Mouse (Mus musculus) erythroid progenitor cell, adult 5-6 weeks (primary cell): ENCODE results near the gene Olfr66. TPM values are rescaled to one million over a fixed set of nuclear protein-coding genes. Genes with fewer than 3 reads are reported as not detected.

Experiments used
- total RNA-seq, 2 experiments: library from RNA; stranded (forward) in 1 of 2; stranded (reverse) in 1 of 2; fragments of 150-400 nt in 1 of 2; fragments of 186-747, 209-891 nt in 1 of 2; gene quantifications; 2 replicates each; pipeline versions ENCODE4 v1.2.3 to v1.2.4; 2015 to 2017; ENCODE audit warnings: low replicate concordance in 2 of 2

Olfr66 gene
- total RNA-seq, 2 experiments from 2014 or later, result not detected

Other genes with a start within 250 kb of the Olfr66 start
Only the 30 nearest of the 32 such genes appear.
- gene Olfr623, start 222.6 kb downstream of the Olfr66 start, total RNA-seq (2015; ENCODE audit: low replicate concordance), result not detected in 2 replicates
- gene Olfr623, start 222.6 kb downstream of the Olfr66 start, total RNA-seq (2017; ENCODE audit: low replicate concordance), result not detected in 2 replicates
- not detected in 2 replicates for gene Olfr624, start 215.1 kb downstream of the Olfr66 start, total RNA-seq (2015; ENCODE audit: low replicate concordance)
- gene Olfr624, start 215.1 kb downstream of the Olfr66 start, total RNA-seq (2017; ENCODE audit: low replicate concordance), result under 0.01 and 0.13 TPM in 2 replicates
- gene Olfr625-ps1, start 203.5 kb downstream of the Olfr66 start, total RNA-seq (2015; ENCODE audit: low replicate concordance), result not detected in 2 replicates
- gene Olfr625-ps1, start 203.5 kb downstream of the Olfr66 start, total RNA-seq (2017; ENCODE audit: low replicate concordance), result not detected in 2 replicates
- gene Olfr243, start 171.6 kb downstream of the Olfr66 start, total RNA-seq (2015; ENCODE audit: low replicate concordance), result not detected in 2 replicates
- gene Olfr243, start 171.6 kb downstream of the Olfr66 start, total RNA-seq (2017; ENCODE audit: low replicate concordance), result not detected in 2 replicates
- gene Olfr628, start 155.9 kb downstream of the Olfr66 start, total RNA-seq (2015; ENCODE audit: low replicate concordance), result not detected in 2 replicates
- not detected in 2 replicates for gene Olfr628, start 155.9 kb downstream of the Olfr66 start, total RNA-seq (2017; ENCODE audit: low replicate concordance)
- gene Olfr629, start 141.3 kb downstream of the Olfr66 start, total RNA-seq (2015; ENCODE audit: low replicate concordance), result not detected in 2 replicates
- not detected in 2 replicates for gene Olfr629, start 141.3 kb downstream of the Olfr66 start, total RNA-seq (2017; ENCODE audit: low replicate concordance)
- gene Olfr630, start 128.9 kb downstream of the Olfr66 start, total RNA-seq (2015; ENCODE audit: low replicate concordance), result not detected in 2 replicates
- gene Olfr630, start 128.9 kb downstream of the Olfr66 start, total RNA-seq (2017; ENCODE audit: low replicate concordance), result not detected in 2 replicates
- 0.84 and 2.5 TPM in 2 replicates for gene Olfr69, start 114.7 kb downstream of the Olfr66 start, total RNA-seq (2015; ENCODE audit: low replicate concordance)
- 1.7 TPM in 1 of 2 replicates, not detected in the other for gene Olfr69, start 114.7 kb downstream of the Olfr66 start, total RNA-seq (2017; ENCODE audit: low replicate concordance)
- gene Olfr68, start 106.6 kb downstream of the Olfr66 start, total RNA-seq (2015; ENCODE audit: low replicate concordance), result 2.9 TPM in 1 of 2 replicates, not detected in the other
- gene Olfr68, start 106.6 kb downstream of the Olfr66 start, total RNA-seq (2017; ENCODE audit: low replicate concordance), result 0.83 and 2.8 TPM in 2 replicates
- 0.84 TPM in 1 of 2 replicates, not detected in the other for gene Olfr67, start 94.4 kb downstream of the Olfr66 start, total RNA-seq (2015; ENCODE audit: low replicate concordance)
- gene Olfr67, start 94.4 kb downstream of the Olfr66 start, total RNA-seq (2017; ENCODE audit: low replicate concordance), result 1.5 and 3.3 TPM in 2 replicates
- 26,042 and 29,427 TPM in 2 replicates for gene Hbb-bt, start 72.3 kb downstream of the Olfr66 start, total RNA-seq (2015; ENCODE audit: low replicate concordance)
- 7,139 and 8,294 TPM in 2 replicates for gene Hbb-bt, start 72.3 kb downstream of the Olfr66 start, total RNA-seq (2017; ENCODE audit: low replicate concordance)
- 118,402 and 120,100 TPM in 2 replicates for gene Hbb-bs, start 58.2 kb downstream of the Olfr66 start, total RNA-seq (2015; ENCODE audit: low replicate concordance)
- gene Hbb-bs, start 58.2 kb downstream of the Olfr66 start, total RNA-seq (2017; ENCODE audit: low replicate concordance), result 41,622 and 62,915 TPM in 2 replicates
- not detected in 2 replicates for gene Hbb-bh2, start 45.7 kb downstream of the Olfr66 start, total RNA-seq (2015; ENCODE audit: low replicate concordance)
- not detected in 2 replicates for gene Hbb-bh2, start 45.7 kb downstream of the Olfr66 start, total RNA-seq (2017; ENCODE audit: low replicate concordance)
- gene Hbb-bh1, start 43.1 kb downstream of the Olfr66 start, total RNA-seq (2015; ENCODE audit: low replicate concordance), result not detected in 2 replicates
- gene Hbb-bh1, start 43.1 kb downstream of the Olfr66 start, total RNA-seq (2017; ENCODE audit: low replicate concordance), result not detected in 2 replicates
- not detected in 2 replicates for gene Hbb-y, start 33.0 kb downstream of the Olfr66 start, total RNA-seq (2015; ENCODE audit: low replicate concordance)
- gene Hbb-y, start 33.0 kb downstream of the Olfr66 start, total RNA-seq (2017; ENCODE audit: low replicate concordance), result not detected in 2 replicates
- not detected in 2 replicates for gene Olfr64, start 8.2 kb upstream of the Olfr66 start, total RNA-seq (2015; ENCODE audit: low replicate concordance)
- gene Olfr64, start 8.2 kb upstream of the Olfr66 start, total RNA-seq (2017; ENCODE audit: low replicate concordance), result not detected in 2 replicates
- gene Olfr65, start 17.2 kb upstream of the Olfr66 start, total RNA-seq (2015; ENCODE audit: low replicate concordance), result not detected in 2 replicates
- gene Olfr65, start 17.2 kb upstream of the Olfr66 start, total RNA-seq (2017; ENCODE audit: low replicate concordance), result not detected in 2 replicates
- gene Olfr631, start 42.6 kb upstream of the Olfr66 start, total RNA-seq (2015; ENCODE audit: low replicate concordance), result not detected in 2 replicates
- gene Olfr631, start 42.6 kb upstream of the Olfr66 start, total RNA-seq (2017; ENCODE audit: low replicate concordance), result not detected in 2 replicates
- gene Olfr632, start 48.1 kb upstream of the Olfr66 start, total RNA-seq (2015; ENCODE audit: low replicate concordance), result not detected in 2 replicates
- gene Olfr632, start 48.1 kb upstream of the Olfr66 start, total RNA-seq (2017; ENCODE audit: low replicate concordance), result not detected in 2 replicates
- not detected in 2 replicates for gene Olfr633, start 58.2 kb upstream of the Olfr66 start, total RNA-seq (2015; ENCODE audit: low replicate concordance)
- 0.15 TPM in 1 of 2 replicates, not detected in the other for gene Olfr633, start 58.2 kb upstream of the Olfr66 start, total RNA-seq (2017; ENCODE audit: low replicate concordance)
- gene Olfr635, start 84.9 kb upstream of the Olfr66 start, total RNA-seq (2015; ENCODE audit: low replicate concordance), result not detected in 2 replicates
- not detected in 2 replicates for gene Olfr635, start 84.9 kb upstream of the Olfr66 start, total RNA-seq (2017; ENCODE audit: low replicate concordance)
- not detected in 2 replicates for gene Olfr638, start 112.5 kb upstream of the Olfr66 start, total RNA-seq (2015; ENCODE audit: low replicate concordance)
- gene Olfr638, start 112.5 kb upstream of the Olfr66 start, total RNA-seq (2017; ENCODE audit: low replicate concordance), result not detected in 2 replicates
- gene Olfr639, start 131.1 kb upstream of the Olfr66 start, total RNA-seq (2015; ENCODE audit: low replicate concordance), result not detected in 2 replicates
- gene Olfr639, start 131.1 kb upstream of the Olfr66 start, total RNA-seq (2017; ENCODE audit: low replicate concordance), result not detected in 2 replicates
- not detected in 2 replicates for gene Olfr640, start 139.3 kb upstream of the Olfr66 start, total RNA-seq (2015; ENCODE audit: low replicate concordance)
- not detected in 2 replicates for gene Olfr640, start 139.3 kb upstream of the Olfr66 start, total RNA-seq (2017; ENCODE audit: low replicate concordance)
- gene Olfr641, start 149.2 kb upstream of the Olfr66 start, total RNA-seq (2015; ENCODE audit: low replicate concordance), result not detected in 2 replicates
- not detected in 2 replicates for gene Olfr641, start 149.2 kb upstream of the Olfr66 start, total RNA-seq (2017; ENCODE audit: low replicate concordance)
- not detected in 2 replicates for gene Olfr642, start 166.4 kb upstream of the Olfr66 start, total RNA-seq (2015; ENCODE audit: low replicate concordance)
- gene Olfr642, start 166.4 kb upstream of the Olfr66 start, total RNA-seq (2017; ENCODE audit: low replicate concordance), result not detected in 2 replicates
- not detected in 2 replicates for gene 4930516K23Rik, start 175.2 kb upstream of the Olfr66 start, total RNA-seq (2015; ENCODE audit: low replicate concordance)
- not detected in 2 replicates for gene 4930516K23Rik, start 175.2 kb upstream of the Olfr66 start, total RNA-seq (2017; ENCODE audit: low replicate concordance)
- not detected in 2 replicates for gene Olfr644, start 185.6 kb upstream of the Olfr66 start, total RNA-seq (2015; ENCODE audit: low replicate concordance)
- not detected in 2 replicates for gene Olfr644, start 185.6 kb upstream of the Olfr66 start, total RNA-seq (2017; ENCODE audit: low replicate concordance)
- gene Olfr645, start 199.2 kb upstream of the Olfr66 start, total RNA-seq (2015; ENCODE audit: low replicate concordance), result not detected in 2 replicates
- not detected in 2 replicates for gene Olfr645, start 199.2 kb upstream of the Olfr66 start, total RNA-seq (2017; ENCODE audit: low replicate concordance)
- not detected in 2 replicates for gene Olfr646, start 218.6 kb upstream of the Olfr66 start, total RNA-seq (2015; ENCODE audit: low replicate concordance)
- gene Olfr646, start 218.6 kb upstream of the Olfr66 start, total RNA-seq (2017; ENCODE audit: low replicate concordance), result not detected in 2 replicates